Mouse (Mus musculus) MEL (cell line): ENCODE measurements at regions not wholly inside any gene's neighbourhood (a gene's known extent, or its start where the extent isn't known, plus 50 kb on each side); places are given as distances from the start of the nearest gene placed in this dataset.

Source experiments
- DNase-seq: peaks from one replicate; pipeline ENCODE4 v3.0.0; 2011; ENCODE audit warnings: low read depth, low spot score
- H3K27ac ChIP-seq: 2 replicates; pipeline ENCODE4 v1.5.1; 2012; ENCODE audit warnings: low read depth, mild to moderate bottlenecking, control low read depth, low read length, moderate library complexity; ENCODE audit not compliant: control insufficient read depth
- H3K27me3 ChIP-seq, 2 experiments: fragments of 150-350 bp in 1 of 2; sonication (generic) in 1 of 2; 2 replicates each; pipeline ENCODE4 v1.6.1; 2012; ENCODE audit warnings: low read length in 2 of 2, mild to moderate bottlenecking in 2 of 2, improper control_type of control experiment in 1 of 2, moderate library complexity in 1 of 2; ENCODE audit not compliant: insufficient read depth in 2 of 2, control insufficient read depth in 1 of 2
- H3K36me3 ChIP-seq, 2 experiments: 2 replicates each; pipeline ENCODE4 v1.6.1; 2012 to 2014; ENCODE audit warnings: low read length in 2 of 2, improper control_type of control experiment in 1 of 2, inconsistent platforms in 1 of 2, mild to moderate bottlenecking in 1 of 2; ENCODE audit not compliant: insufficient read depth in 2 of 2, control insufficient read depth in 1 of 2
- H3K4me1 ChIP-seq, 2 experiments: fragments of 150-350 bp in 1 of 2; sonication (generic) in 1 of 2; 2 replicates each; pipeline ENCODE4 v1.6.1; 2012; ENCODE audit warnings: low read length in 2 of 2, improper control_type of control experiment in 1 of 2, mild to moderate bottlenecking in 1 of 2; ENCODE audit not compliant: insufficient read depth in 2 of 2, control insufficient read depth in 1 of 2
- H3K4me3 ChIP-seq, 2 experiments: fragments of 150-350 bp in 1 of 2; sonication (generic) in 1 of 2; 2 replicates each; pipeline ENCODE4 v1.5.1; 2012; ENCODE audit warnings: low read depth in 2 of 2, low read length in 2 of 2, mild to moderate bottlenecking in 2 of 2, moderate library complexity in 2 of 2, control low read depth in 1 of 2, improper control_type of control experiment in 1 of 2; ENCODE audit not compliant: control insufficient read depth in 1 of 2, insufficient read depth in 1 of 2
- H3K79me2 ChIP-seq: 2 replicates; pipeline ENCODE4 v1.6.1; 2012; ENCODE audit warnings: mild to moderate bottlenecking, low read length, moderate library complexity; ENCODE audit not compliant: control insufficient read depth, poor library complexity, insufficient read depth
- H3K9ac ChIP-seq: 2 replicates; pipeline ENCODE4 v1.6.1; 2012; ENCODE audit warnings: low read depth, mild to moderate bottlenecking, control low read depth, low read length, moderate library complexity; ENCODE audit not compliant: control insufficient read depth, poor library complexity, severe bottlenecking
- H3K9me3 ChIP-seq: fragments of 150-350 bp; sonication (generic); replicated peaks from 2 replicates; pipeline ENCODE4 v1.6.1; 2012; ENCODE audit warnings: mild to moderate bottlenecking, low read length, improper control_type of control experiment, moderate library complexity; ENCODE audit not compliant: insufficient read depth
- CHD1 ChIP-seq: IDR thresholded peaks from 2 replicates; pipeline ENCODE4 v1.6.1; 2012; ENCODE audit warnings: low read depth, mild to moderate bottlenecking, inconsistent platforms, low read length, improper control_type of control experiment
- EP300 ChIP-seq, 2 experiments: IDR thresholded peaks; 2 replicates each; pipeline ENCODE4 v1.6.1; 2011; ENCODE audit warnings: improper control_type of control experiment in 2 of 2, low read length in 2 of 2, low read depth in 1 of 2, mild to moderate bottlenecking in 1 of 2
- ETS1 ChIP-seq: IDR thresholded peaks from 2 replicates; pipeline ENCODE4 v1.6.1; 2012; ENCODE audit warnings: low read depth, mild to moderate bottlenecking, inconsistent platforms, low read length, improper control_type of control experiment, moderate library complexity
- HCFC1 ChIP-seq: IDR thresholded peaks from 2 replicates; pipeline ENCODE4 v1.6.1; 2012; ENCODE audit warnings: low read depth, mild to moderate bottlenecking, inconsistent platforms, low read length, improper control_type of control experiment, moderate library complexity
- MAFK ChIP-seq: IDR thresholded peaks from 2 replicates; pipeline ENCODE4 v1.6.1; 2011; ENCODE audit warnings: low read depth, mild to moderate bottlenecking, low read length, improper control_type of control experiment, borderline replicate concordance
- MAZ ChIP-seq: IDR thresholded peaks from 2 replicates; pipeline ENCODE4 v1.6.1; 2012; ENCODE audit warnings: low read depth, mild to moderate bottlenecking, inconsistent platforms, low read length, improper control_type of control experiment
- NELFE ChIP-seq: IDR thresholded peaks from 2 replicates; pipeline ENCODE4 v1.6.1; 2011; ENCODE audit warnings: low read depth, low read length, improper control_type of control experiment
- RAD21 ChIP-seq: IDR thresholded peaks from 2 replicates; pipeline ENCODE4 v1.6.1; 2011; ENCODE audit warnings: mild to moderate bottlenecking, low read depth, low read length, improper control_type of control experiment
- RCOR1 ChIP-seq: IDR thresholded peaks from 2 replicates; pipeline ENCODE4 v1.6.1; 2012; ENCODE audit warnings: low read depth, mild to moderate bottlenecking, inconsistent platforms, low read length, improper control_type of control experiment
- SIN3A ChIP-seq: IDR thresholded peaks from 2 replicates; pipeline ENCODE4 v1.6.1; 2012; ENCODE audit warnings: low read length, improper control_type of control experiment, inconsistent platforms
- SMC3 ChIP-seq: IDR thresholded peaks from 2 replicates; pipeline ENCODE4 v1.6.1; 2011; ENCODE audit warnings: low read depth, low read length, improper control_type of control experiment
- TCF12 ChIP-seq: IDR thresholded peaks from 2 replicates; pipeline ENCODE4 v1.6.1; 2014; ENCODE audit warnings: low read depth, mild to moderate bottlenecking, inconsistent platforms, low read length, improper control_type of control experiment, moderate library complexity
- ZKSCAN1 ChIP-seq: IDR thresholded peaks from 2 replicates; pipeline ENCODE4 v1.6.1; 2012; ENCODE audit warnings: low read depth, mild to moderate bottlenecking, inconsistent platforms, low read length, improper control_type of control experiment, moderate library complexity

GRCm38 (mm10) chrX:131568026-131568425 lies 1818.5 kb downstream of the Diaph2 start:
- Histone ChIP-seq H3K4me1 (no peaks in the 10 kb centered on the region), H3K27me3 (no peaks in the 10 kb centered on the region), H3K36me3 (no peaks in the 10 kb centered on the region), H3K9me3 (no peaks in the 10 kb centered on the region), H3K4me3 (no peak overlapping the region), H3K27ac (no peak overlapping the region), H3K9ac (no peak overlapping the region), H3K79me2 (no peaks in the 10 kb centered on the region)
- TF ChIP-seq NELFE, result no peak
- no peak for TF ChIP-seq MAFK
- TF ChIP-seq MAZ, result no peak
- no peak for TF ChIP-seq ETS1
- DNase-seq, result no peak

- H3K27me3 ChIP-seq, result no peaks in the 10 kb centered on the region
- TF ChIP-seq SIN3A (no peak), ETS1 (peak; percentile 21; the same call in 1 of the 2 replicates), ZKSCAN1 (no peak), CHD1 (no peak), TCF12 (peak; percentile 40; the same call in 1 of the 2 replicates), SMC3 (no peak; the same call in 1 of the 2 replicates), RAD21 (no peak), HCFC1 (no peak), EP300 (IDR thresholded peaks at IDR 0.05; ENCODE audit: low read depth in 1 of 2, low read length in 2 of 2) (peak; percentile 67 to 80; a peak in 3 of 4 replicates), MAZ (no peak), RCOR1 (peak; percentile 49; the same call in 1 of the 2 replicates)
- H3K36me3 ChIP-seq, result peaks cover 0 to 3% of the 10 kb centered on the region in 2 experiments; a peak in 2 of 4 replicates
- no peak overlapping the region for H3K4me3 ChIP-seq
- no peak overlapping the region for H3K27ac ChIP-seq
- peak; percentile 21 for DNase-seq
- H3K4me1 ChIP-seq, result peaks cover 0 to 9% of the 10 kb centered on the region in 2 experiments; a peak in 2 of 4 replicates
- H3K9ac ChIP-seq, result no peak overlapping the region
- no peaks in the 10 kb centered on the region for H3K9me3 ChIP-seq
- H3K79me2 ChIP-seq, result no peaks in the 10 kb centered on the region
These were observed 1833.5 kb downstream of the Diaph2 start for GRCm38 (mm10) chrX:131583040-131583439.
